Mouse (Mus musculus) spleen, adult 2 months (tissue): ENCODE measurements around the gene Klf11.

Source experiments
- CTCF ChIP-seq: fragments of 200-500 bp; IDR thresholded peaks from 2 replicates; pipeline ENCODE4 v1.5.1; 2011; ENCODE audit warnings: mild to moderate bottlenecking, inconsistent platforms; ENCODE audit not compliant: insufficient read depth, insufficient read length, insufficient replicate concordance; ENCODE audit errors: extremely low read depth
- POLR2A ChIP-seq: fragments of 200-500 bp; IDR thresholded peaks from 2 replicates; pipeline ENCODE4 v1.6.1; 2011; ENCODE audit warnings: low read depth, low read length, inconsistent platforms

DNA sequence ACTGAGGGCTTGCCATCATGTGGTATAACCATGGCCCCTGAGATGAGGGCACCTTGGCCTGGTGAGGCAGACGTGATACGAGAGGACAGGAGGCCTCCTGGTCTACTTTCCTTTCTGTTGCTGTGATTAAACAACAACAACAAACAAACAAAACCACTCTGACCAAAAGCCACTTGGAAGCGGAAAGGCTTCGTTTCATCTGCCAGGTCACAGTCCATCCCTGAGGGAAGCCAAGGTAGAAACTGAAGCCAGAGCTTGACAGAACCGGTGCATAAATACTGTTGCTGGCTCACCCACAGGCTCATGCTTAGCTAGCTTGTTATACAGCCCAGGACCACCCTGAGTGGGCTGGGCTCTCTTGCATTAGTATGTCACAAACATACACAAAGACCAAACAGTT lies 24.7 kb upstream of the Klf11 start:
- TF ChIP-seq CTCF (no peak), POLR2A (no peak)
